Mouse (Mus musculus) small intestine, adult 10 weeks (tissue): ENCODE results near the gene Gm10358. TPM values are rescaled to one million over a fixed set of nuclear protein-coding genes. Genes with fewer than 3 reads are reported as not detected.

Source experiments
- polyA plus RNA-seq: library from polyadenylated mRNA; stranded (reverse); fragments of 350-450 nt; fragmentation: Illumina TruSeq; extraction: RNeasy Lipid Tissue Mini Kit (QIAGEN cat#74804); gene quantifications from one replicate; pipeline ENCODE4 v1.2.3, GENCODE M21; 2014; ENCODE audit warnings: low replicate concordance

Gm10358 gene
- not detected for polyA plus RNA-seq

DNA sequence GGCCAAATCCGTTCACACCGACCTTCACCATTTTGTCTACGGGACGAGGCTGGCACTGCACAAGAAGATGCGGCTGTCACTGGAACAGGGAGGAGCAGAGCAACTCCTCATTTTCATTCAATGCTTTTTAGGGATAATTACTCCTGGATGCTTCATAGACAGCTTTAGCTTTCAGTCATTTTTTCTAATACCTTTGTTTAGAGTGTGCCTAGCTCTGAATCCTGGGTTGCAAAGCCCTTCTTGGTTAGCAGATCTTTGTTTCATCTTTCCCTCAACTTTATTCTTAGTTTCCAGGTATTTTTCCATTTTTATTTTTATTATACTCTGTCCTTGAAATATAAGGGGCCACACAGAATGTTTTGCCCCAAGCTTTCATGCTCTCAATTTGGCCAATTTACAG lies at the start of gene Gm10358:
Gene Gm10358, minus strand, starts transcription at position 101 of the 400 bp plus-strand sequence.

DNA sequence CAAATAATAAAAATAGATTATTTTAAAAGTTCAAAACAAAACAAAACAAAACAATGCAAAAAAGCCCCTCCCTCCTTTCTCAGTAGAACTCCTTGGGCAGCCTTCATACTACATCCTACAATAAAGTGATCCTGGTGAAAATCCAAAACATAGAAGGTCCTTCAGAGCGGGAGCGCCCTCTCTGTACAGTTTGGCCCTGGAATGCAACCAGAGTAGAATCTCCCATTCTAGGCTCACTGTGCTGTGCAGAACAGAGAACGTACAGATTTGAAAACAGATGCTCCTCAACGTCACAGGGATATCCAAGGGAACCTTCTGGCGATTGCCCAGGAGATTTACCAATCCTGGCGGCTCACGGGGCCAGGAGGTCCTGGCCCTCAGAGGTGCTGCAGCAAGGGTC lies 42.0 kb upstream of the Gm10358 start, which contains the start of gene Iqcm:
Gene Iqcm, plus strand, starts transcription at position 301 of the 400 bp plus-strand sequence.

Other genes with a start within 250 kb of the Gm10358 start
- gene Rasd2, start 192.6 kb downstream of the Gm10358 start, polyA plus RNA-seq: not detected
- not detected for gene Iqcm, start 42.1 kb upstream of the Gm10358 start, polyA plus RNA-seq